Mouse (Mus musculus) forebrain, embryonic 14.5 days (tissue): Measurements from ENCODE around the gene Sipa1l2. TPM values are rescaled to one million over a fixed set of nuclear protein-coding genes. Genes with fewer than 3 reads are reported as not detected.

Source experiments
- ATAC-seq: fragments of 200-750 bp; cut with Nextera tagmentation; 2 replicates; pipeline ENCODE4 v1.8.0; 2017; ENCODE audit warnings: mild to moderate bottlenecking, moderate library complexity
- DNase-seq: peaks from one replicate; pipeline ENCODE4 v3.0.0-alpha.2; 2015; ENCODE audit warnings: low spot score
- H3K27ac ChIP-seq: fragments of 300-500 bp; sonication (generic); 2 replicates; pipeline ENCODE4 v1.5.1; 2014; ENCODE audit warnings: low read depth, mild to moderate bottlenecking, control low read depth, low read length, moderate library complexity
- H3K27me3 ChIP-seq: fragments of 300-500 bp; sonication (generic); replicated peaks from 2 replicates; pipeline ENCODE4 v1.6.1; 2014; ENCODE audit warnings: low read length, control low read depth, mixed read lengths; ENCODE audit not compliant: control insufficient read depth, insufficient read depth
- H3K36me3 ChIP-seq: fragments of 300-500 bp; sonication (generic); 2 replicates; pipeline ENCODE4 v1.6.1; 2014; ENCODE audit warnings: low read length, control low read depth; ENCODE audit not compliant: control insufficient read depth, insufficient read depth
- H3K4me1 ChIP-seq: fragments of 300-500 bp; sonication (generic); 2 replicates; pipeline ENCODE4 v1.6.1; 2014; ENCODE audit warnings: antibody characterized with exemption, low read length, control low read depth; ENCODE audit not compliant: control insufficient read depth, insufficient read depth
- H3K4me2 ChIP-seq: fragments of 300-500 bp; sonication (generic); 2 replicates; pipeline ENCODE4 v1.6.1; 2014; ENCODE audit warnings: mild to moderate bottlenecking, control low read depth, low read length
- H3K4me3 ChIP-seq: fragments of 300-500 bp; sonication (generic); 2 replicates; pipeline ENCODE4 v1.5.1; 2014; ENCODE audit warnings: low read depth, low read length, control low read depth
- H3K9ac ChIP-seq: fragments of 300-500 bp; sonication (generic); 2 replicates; pipeline ENCODE4 v1.6.1; 2014; ENCODE audit warnings: mild to moderate bottlenecking, low read length, control low read depth, moderate library complexity
- H3K9me3 ChIP-seq: fragments of 300-500 bp; sonication (generic); replicated peaks from 2 replicates; pipeline ENCODE4 v1.6.1; 2016; ENCODE audit warnings: low read length, control low read depth, mixed read lengths; ENCODE audit not compliant: control insufficient read depth
- WGBS: fragments of 180-500 bp; shearing (Covaris S2); extraction: QIAGEN DNeasy Blood & Tissue Kit; methylation state at CpG from one replicate; pipeline ENCODE4 v1.1.7; 2014; 5-methylcytosine and 5-hydroxymethylcytosine counted together
- polyA plus RNA-seq: library from polyadenylated mRNA; unstranded; fragments of >200 nt; fragmentation: Nextera tagmentation; extraction: Ambion mirVana; gene quantifications from 2 replicates; pipeline ENCODE4 v1.2.1, GENCODE M21; 2014

Gene Sipa1l2
- polyA plus RNA-seq: 15.5 and 19.9 TPM in 2 replicates

DNA sequence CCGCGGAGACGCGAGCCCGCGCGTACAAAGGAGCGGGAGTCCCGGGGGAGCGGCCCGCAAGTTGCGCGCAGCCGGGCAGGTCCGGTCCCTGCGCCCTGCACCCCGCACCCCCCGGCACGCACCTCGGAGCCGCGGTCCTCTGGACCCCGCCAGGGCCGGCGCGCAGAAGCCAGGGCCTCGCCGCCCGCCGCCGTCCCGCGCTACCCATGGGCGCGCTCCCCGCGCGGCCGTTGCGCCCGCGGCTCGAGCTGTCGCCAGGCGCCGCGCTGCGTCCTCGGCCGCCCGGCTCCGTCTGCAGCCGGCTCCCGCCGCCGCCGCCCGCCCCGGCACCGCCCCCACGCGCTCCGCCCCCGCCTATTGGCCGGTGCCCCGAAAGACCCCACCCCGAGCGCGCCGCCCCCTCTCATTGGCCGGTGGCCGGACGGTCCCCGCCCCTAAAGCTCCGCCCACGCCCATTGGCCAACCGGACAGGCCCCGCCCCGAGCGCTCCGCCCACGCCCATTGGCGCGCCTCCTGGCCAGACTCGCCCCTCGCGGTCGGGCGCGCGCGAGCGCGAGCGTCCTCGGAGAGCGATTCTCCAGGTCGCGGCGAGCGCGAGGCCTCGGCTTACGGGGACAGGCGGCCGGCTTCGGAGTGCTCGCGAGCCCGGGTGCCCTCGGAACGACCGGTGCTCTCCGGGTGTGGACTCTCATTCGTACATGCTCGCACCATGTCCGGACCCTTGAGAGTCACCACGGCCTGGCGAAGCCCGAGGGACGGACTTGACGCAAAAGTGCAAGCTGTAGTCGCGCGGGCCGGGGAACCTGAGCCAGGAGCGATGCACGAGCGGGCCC is at the start of gene Sipa1l2:
Gene Sipa1l2, minus strand, starts transcription at position 276 of the 833 bp plus-strand sequence.
- Histone ChIP-seq H3K36me3 (no peaks in the 10 kb centered on the region), H3K4me2 (peak within 1 kb of the TSS; percentile 91), H3K4me3 (peak within 1 kb of the TSS; percentile 77), H3K27me3 (no peaks in the 10 kb centered on the region), H3K9ac (peak within 1 kb of the TSS; percentile 82), H3K4me1 (peaks cover 21% of the 10 kb centered on the region), H3K27ac (peak within 1 kb of the TSS; percentile 48), H3K9me3 (no peaks in the 10 kb centered on the region)
- DNase-seq (peak; percentile 97), ATAC-seq (peak; percentile 93)
- WGBS: under 1% methylated on average over 99 of the region's 129 CpGs

DNA sequence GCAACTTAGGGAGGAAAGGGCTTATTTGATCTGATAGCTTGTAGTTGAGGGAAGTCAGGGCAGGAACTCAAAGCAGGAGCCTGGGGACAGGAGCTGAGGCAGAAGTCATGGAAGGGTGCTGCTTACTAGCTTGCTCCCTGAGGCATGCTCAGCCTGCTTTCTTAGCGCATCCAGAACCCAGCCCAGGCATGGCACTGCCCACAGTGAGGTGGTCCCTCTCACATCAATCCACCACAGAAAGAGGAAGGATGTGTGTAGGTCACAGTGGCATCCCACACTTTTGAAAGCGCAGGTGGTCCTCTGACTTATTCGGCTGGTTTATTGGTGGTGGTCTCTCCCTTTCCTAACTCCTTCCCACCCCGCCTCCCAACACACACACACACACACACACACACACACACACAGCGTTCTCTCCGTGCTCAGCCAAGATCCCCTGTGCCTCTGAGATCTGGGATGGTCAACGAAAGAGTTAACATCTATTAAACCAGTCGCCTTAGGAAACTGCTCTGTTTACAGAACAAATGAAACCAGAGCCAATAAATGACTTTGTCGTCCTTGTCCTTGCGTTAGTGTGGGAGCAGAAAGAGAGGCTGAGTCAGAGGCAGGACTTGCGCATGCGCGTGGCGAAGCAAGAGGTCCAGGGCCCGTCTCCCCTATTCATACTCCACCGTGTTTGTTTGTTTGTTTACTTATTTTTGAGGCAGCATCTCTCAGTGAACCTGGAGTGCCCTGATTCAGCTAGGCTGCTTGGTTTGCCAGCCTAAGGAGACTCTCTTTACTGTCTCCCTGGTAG is 49.1 kb upstream of the Sipa1l2 start:
- Histone ChIP-seq H3K27ac (no peak overlapping the region), H3K36me3 (no peaks in the 10 kb centered on the region), H3K9me3 (no peaks in the 10 kb centered on the region), H3K9ac (no peak overlapping the region), H3K27me3 (no peaks in the 10 kb centered on the region), H3K4me2 (no peak overlapping the region), H3K4me3 (no peak overlapping the region), H3K4me1 (no peaks in the 10 kb centered on the region)
- 75% methylated on average over 16 of the region's 16 CpGs for WGBS
- ATAC-seq: no peak
- DNase-seq: no peak

DNA sequence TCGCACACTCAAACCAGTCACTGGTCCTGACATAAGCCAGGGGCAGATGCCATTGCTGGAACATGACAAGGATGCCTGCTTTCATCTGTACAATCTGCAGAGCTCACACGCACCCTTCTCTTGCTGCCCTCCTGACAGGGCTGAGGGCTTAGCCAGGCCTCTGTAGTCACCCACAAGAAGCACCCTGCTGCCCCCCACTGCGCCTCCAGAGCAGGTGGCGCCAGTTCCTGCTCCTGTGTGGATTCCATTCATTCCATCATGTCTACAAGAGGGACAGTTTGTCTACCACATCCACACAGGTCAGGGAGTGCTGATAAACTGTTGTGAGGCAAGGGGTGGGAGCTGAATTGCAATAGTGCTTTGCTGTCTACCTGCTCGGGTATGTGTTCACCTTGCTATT is 47.3 kb upstream of the Sipa1l2 start:
- Histone ChIP-seq H3K27ac (no peak overlapping the region), H3K9ac (no peak overlapping the region), H3K4me1 (no peaks in the 10 kb centered on the region), H3K27me3 (no peaks in the 10 kb centered on the region), H3K4me2 (no peak overlapping the region), H3K9me3 (no peaks in the 10 kb centered on the region), H3K4me3 (no peak overlapping the region), H3K36me3 (no peaks in the 10 kb centered on the region)
- DNase-seq (no peak), ATAC-seq (no peak)
- WGBS: 82% methylated on average over 5 of the region's 5 CpGs

DNA sequence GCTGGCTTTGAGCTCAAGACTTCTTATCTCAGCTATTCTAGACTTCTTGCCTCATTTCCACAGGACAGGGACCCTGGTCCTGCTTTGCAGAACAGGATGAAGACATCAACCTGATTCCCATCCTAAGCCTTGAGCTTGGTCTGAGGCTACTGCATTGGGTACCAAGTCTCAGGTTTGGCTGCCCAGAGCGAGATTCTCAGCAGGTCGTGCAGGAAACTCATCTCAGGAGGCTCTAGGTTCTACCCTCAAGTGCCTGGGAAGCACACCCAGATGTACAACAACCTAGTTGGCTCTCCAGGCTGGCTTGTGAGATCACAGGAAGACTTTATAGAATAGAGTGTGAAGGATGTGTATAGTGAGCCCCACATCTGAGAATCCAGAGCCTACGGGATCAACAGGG is 46.4 kb upstream of the Sipa1l2 start:
- no peak for DNase-seq
- H3K9me3 ChIP-seq: no peaks in the 10 kb centered on the region
- H3K27ac ChIP-seq: no peak overlapping the region
- H3K4me1 ChIP-seq: no peaks in the 10 kb centered on the region
- ATAC-seq: no peak
- H3K36me3 ChIP-seq: no peaks in the 10 kb centered on the region
- H3K27me3 ChIP-seq: no peaks in the 10 kb centered on the region
- H3K4me3 ChIP-seq: no peak overlapping the region
- WGBS: 87% methylated on average over 3 of the region's 3 CpGs
- no peak overlapping the region for H3K9ac ChIP-seq
- H3K4me2 ChIP-seq: no peak overlapping the region

DNA sequence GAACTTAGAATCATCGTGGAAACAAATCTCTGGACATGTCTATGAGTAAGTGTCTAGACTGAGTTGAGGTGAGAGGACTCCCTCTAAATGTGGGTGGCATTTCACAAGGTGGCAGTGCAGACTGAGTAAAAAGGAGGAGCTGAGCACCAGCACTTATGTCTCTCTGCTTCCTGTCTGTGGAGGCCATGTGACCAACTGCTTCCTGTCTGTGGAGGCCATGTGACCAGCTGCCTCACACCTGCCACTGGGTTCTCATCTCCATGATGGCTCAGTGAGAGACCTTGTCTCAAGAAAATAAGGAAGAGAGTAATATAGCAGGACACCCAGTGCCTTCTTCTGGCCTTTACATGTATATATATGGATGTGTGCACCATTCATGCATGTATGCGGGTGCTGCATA is 43.9 kb upstream of the Sipa1l2 start:
- Histone ChIP-seq H3K27ac (no peak overlapping the region), H3K4me3 (no peak overlapping the region), H3K9ac (no peak overlapping the region), H3K9me3 (no peaks in the 10 kb centered on the region), H3K27me3 (no peaks in the 10 kb centered on the region), H3K4me1 (no peaks in the 10 kb centered on the region), H3K4me2 (no peak overlapping the region), H3K36me3 (no peaks in the 10 kb centered on the region)
- DNase-seq (no peak), ATAC-seq (no peak)
- WGBS: 96% methylated on average over 2 of the region's 2 CpGs

DNA sequence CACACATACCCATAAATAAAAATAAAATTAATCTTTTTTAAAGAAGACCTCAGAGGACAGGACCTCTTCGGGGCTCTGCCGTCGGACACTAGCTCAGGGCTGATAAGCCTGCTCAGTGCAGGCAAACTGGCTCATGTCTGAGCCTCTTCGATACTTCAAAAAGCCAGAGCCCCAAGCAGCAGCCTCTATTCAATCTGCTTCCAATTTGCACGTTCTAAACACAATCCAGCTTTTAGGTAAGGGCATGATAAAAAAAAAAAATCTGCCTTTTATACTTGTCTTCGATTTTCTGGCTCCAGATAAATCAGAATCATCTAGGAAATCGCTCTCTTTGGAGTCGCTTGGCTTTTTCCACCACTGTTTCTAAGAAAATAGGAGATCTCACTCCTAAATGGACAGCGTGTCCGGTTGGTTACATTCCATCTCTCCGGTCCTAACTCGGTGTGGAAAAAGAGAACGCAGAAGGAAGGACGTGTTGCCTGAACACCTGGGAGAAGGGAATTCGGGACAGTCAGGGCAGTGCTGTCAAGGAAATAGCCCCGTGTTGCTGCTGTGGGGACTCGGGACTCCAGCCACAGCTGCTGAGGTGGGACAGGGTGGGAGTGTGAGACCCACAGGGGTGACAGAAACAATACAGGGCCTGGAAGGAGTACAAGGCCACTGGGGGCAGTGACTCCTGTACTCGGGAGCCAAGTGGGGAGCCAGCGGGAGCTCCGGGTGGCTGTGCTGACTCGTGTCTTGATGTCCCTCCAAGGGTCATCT is 42.4 kb upstream of the Sipa1l2 start:
- DNase-seq: no peak
- H3K36me3 ChIP-seq: no peaks in the 10 kb centered on the region
- no peak overlapping the region for H3K9ac ChIP-seq
- no peak overlapping the region for H3K4me3 ChIP-seq
- H3K27me3 ChIP-seq: no peaks in the 10 kb centered on the region
- ATAC-seq: no peak
- H3K9me3 ChIP-seq: no peaks in the 10 kb centered on the region
- no peak overlapping the region for H3K4me2 ChIP-seq
- no peak overlapping the region for H3K27ac ChIP-seq
- WGBS: 87% methylated on average over 21 of the region's 21 CpGs
- no peaks in the 10 kb centered on the region for H3K4me1 ChIP-seq

DNA sequence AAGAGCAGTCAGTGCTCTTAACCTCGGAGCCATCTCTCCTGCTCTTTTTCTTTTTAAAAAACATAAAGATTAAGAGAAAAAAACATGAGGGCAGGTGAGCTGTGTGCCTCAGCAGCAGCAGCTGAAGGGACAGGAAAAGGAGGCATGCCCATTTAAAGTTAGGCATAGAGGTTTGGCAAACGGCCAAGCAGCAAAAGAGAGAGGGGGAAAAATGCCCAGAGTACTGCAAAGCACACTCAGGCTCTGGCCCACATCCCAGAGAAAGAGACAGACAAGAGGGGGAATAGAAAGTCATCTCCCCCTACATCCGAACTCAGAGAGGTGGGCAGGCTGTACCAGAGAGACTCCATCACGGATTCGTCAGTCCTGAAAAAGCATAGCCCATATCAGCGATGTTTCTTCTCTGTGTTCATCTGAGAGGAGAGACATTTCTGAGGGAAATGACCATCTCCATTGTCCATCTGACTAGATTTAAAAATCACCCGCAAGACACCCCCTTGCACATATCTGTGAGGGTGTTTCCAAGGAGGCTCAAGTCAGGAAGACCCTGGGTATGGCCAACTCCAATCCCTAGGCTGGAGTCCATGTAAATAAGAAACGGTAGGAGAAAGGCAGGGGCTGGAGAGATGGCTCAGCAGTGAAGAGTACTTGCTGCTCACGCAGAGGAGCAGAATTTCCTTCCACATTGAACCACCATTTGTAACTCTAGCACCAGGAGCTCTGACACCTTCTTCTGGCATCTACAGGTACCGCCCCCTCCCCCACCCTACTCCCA is 41.6 kb upstream of the Sipa1l2 start:
- WGBS: 79% methylated on average over 10 of the region's 10 CpGs
- ATAC-seq: no peak

DNA sequence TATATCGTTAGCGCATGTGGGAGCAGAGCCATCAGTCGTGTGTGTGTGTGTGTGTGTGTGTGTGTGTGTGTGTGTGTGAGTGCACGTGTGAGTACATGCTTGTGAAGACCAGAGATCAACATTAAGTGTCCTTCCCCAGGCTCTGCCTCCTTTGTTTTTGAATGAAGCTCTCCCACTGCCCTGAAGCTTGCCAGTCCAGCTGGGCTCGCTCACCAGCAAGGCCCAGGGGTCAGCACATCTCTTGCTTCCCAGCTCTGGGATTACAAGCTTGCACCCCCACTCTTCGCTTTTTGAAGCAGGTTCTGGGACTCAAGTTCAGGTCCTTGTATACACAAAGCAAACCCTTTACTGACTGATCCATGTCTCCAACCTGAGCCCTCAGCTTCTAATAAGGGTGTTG is 40.1 kb upstream of the Sipa1l2 start:
- Histone ChIP-seq H3K9ac (no peak overlapping the region), H3K4me3 (no peak overlapping the region), H3K4me1 (no peaks in the 10 kb centered on the region), H3K27ac (no peak overlapping the region), H3K36me3 (no peaks in the 10 kb centered on the region), H3K4me2 (no peak overlapping the region), H3K9me3 (no peaks in the 10 kb centered on the region), H3K27me3 (no peaks in the 10 kb centered on the region)
- ATAC-seq (no peak), DNase-seq (no peak)
- WGBS: 85% methylated on average over 6 of the region's 6 CpGs

More for the DNA sequence above, 41.6 kb upstream of the Sipa1l2 start:
- Histone ChIP-seq H3K27me3 (no peaks in the 10 kb centered on the region), H3K4me3 (no peak overlapping the region), H3K4me2 (no peak overlapping the region), H3K27ac (no peak overlapping the region), H3K9me3 (no peaks in the 10 kb centered on the region), H3K9ac (no peak overlapping the region), H3K4me1 (no peaks in the 10 kb centered on the region), H3K36me3 (no peaks in the 10 kb centered on the region)
- peak; percentile 74 for DNase-seq
